Mouse (Mus musculus) forebrain, postnatal 0 days (tissue): ENCODE results near the gene Odaph. TPM values are rescaled to one million over a fixed set of nuclear protein-coding genes. Genes with fewer than 3 reads are reported as not detected.

Source experiments
- ATAC-seq: fragments of 200-750 bp; cut with Nextera tagmentation; 2 replicates; pipeline ENCODE4 v1.8.0; 2017; ENCODE audit warnings: mild to moderate bottlenecking, moderate library complexity
- DNase-seq: peaks from one replicate; pipeline ENCODE4 v3.0.0-alpha.2; 2015
- H3K27ac ChIP-seq: fragments of 300-500 bp; sonication (generic); 2 replicates; pipeline ENCODE4 v1.5.1; 2014; ENCODE audit warnings: low read depth, mild to moderate bottlenecking, antibody characterized with exemption, low read length, moderate library complexity, mixed read lengths
- H3K27me3 ChIP-seq: fragments of 300-500 bp; sonication (generic); 2 replicates; pipeline ENCODE4 v1.6.1; 2014; ENCODE audit warnings: mild to moderate bottlenecking, low read length, mixed read lengths; ENCODE audit not compliant: insufficient read depth
- H3K36me3 ChIP-seq: fragments of 300-500 bp; sonication (generic); 2 replicates; pipeline ENCODE4 v1.6.1; 2014; ENCODE audit warnings: mild to moderate bottlenecking, moderate library complexity; ENCODE audit not compliant: insufficient read depth
- H3K4me1 ChIP-seq: fragments of 300-500 bp; sonication (generic); 2 replicates; pipeline ENCODE4 v1.6.1; 2014; ENCODE audit warnings: antibody characterized with exemption; ENCODE audit not compliant: insufficient read depth
- H3K4me2 ChIP-seq: fragments of 300-500 bp; sonication (generic); 2 replicates; pipeline ENCODE4 v1.6.1; 2014; ENCODE audit warnings: low read depth, mild to moderate bottlenecking, moderate library complexity
- H3K4me3 ChIP-seq: fragments of 300-500 bp; sonication (generic); 2 replicates; pipeline ENCODE4 v1.5.1; 2014; ENCODE audit warnings: low read depth, low read length, mixed read lengths
- H3K9ac ChIP-seq: fragments of 300-500 bp; sonication (generic); 2 replicates; pipeline ENCODE4 v1.6.1; 2014; ENCODE audit warnings: mild to moderate bottlenecking
- H3K9me3 ChIP-seq: fragments of 300-500 bp; sonication (generic); 2 replicates; pipeline ENCODE4 v1.6.1; 2016; ENCODE audit warnings: low read length
- CTCF ChIP-seq: sonication (generic); IDR thresholded peaks from 2 replicates; pipeline ENCODE4 v1.5.1; 2016; ENCODE audit warnings: antibody characterized with exemption, control low read depth, low read depth
- WGBS: fragments of 180-500 bp; shearing (Covaris S2); extraction: QIAGEN DNeasy Blood & Tissue Kit; methylation state at CpG from one replicate; pipeline ENCODE4 v1.1.7; 2014; 5-methylcytosine and 5-hydroxymethylcytosine counted together
- polyA plus RNA-seq: library from polyadenylated mRNA; unstranded; fragments of >200 nt; fragmentation: Nextera tagmentation; extraction: Ambion mirVana; gene quantifications from 2 replicates; pipeline ENCODE4 v1.2.1, GENCODE M21; 2015
- total RNA-seq: library from RNA; depleted of rRNA; stranded (reverse); fragments of >200 nt; gene quantifications from 2 replicates; pipeline ENCODE4 v1.2.3, GENCODE M21; 2014

Gene Odaph
- total and polyA plus RNA-seq, 2 experiments from 2014 or later, result 0.28 to 0.43 TPM

DNA sequence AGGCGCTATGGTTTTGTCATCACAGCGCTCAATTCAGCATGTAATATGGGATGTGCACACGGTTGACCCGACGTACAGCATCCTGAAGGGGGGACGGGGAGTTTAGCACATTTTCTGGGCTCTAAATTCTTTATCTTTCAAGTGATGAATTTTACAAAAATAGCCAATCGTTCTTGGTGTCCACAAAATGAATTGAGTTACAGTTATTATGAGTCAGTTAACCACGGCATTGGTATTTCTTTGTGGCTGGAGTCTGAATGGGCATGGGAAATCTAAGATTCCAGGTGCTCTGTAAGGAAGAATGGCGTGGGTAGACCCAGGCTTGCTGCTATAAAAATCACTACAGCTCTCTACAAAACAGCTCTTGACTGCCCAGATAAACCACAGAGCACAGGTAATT lies 2.0 kb downstream of the Odaph start:
- ATAC-seq (no peak), DNase-seq (no peak)
- Histone ChIP-seq H3K9me3 (no peaks in the 10 kb centered on the region), H3K4me1 (no peaks in the 10 kb centered on the region), H3K27ac (no peak overlapping the region), H3K4me3 (no peak overlapping the region), H3K36me3 (no peaks in the 10 kb centered on the region), H3K27me3 (no peaks in the 10 kb centered on the region), H3K4me2 (no peak overlapping the region), H3K9ac (no peak overlapping the region)
- 82% methylated on average over 9 of the region's 9 CpGs for WGBS
- TF ChIP-seq CTCF, result no peak

- Histone ChIP-seq H3K27ac (no peak overlapping the region), H3K36me3 (no peaks in the 10 kb centered on the region), H3K9me3 (no peaks in the 10 kb centered on the region), H3K9ac (no peak overlapping the region), H3K4me2 (no peak overlapping the region), H3K27me3 (no peaks in the 10 kb centered on the region), H3K4me3 (no peak overlapping the region), H3K4me1 (no peaks in the 10 kb centered on the region)
- no peak for TF ChIP-seq CTCF
- DNase-seq, result no peak
- no peak for ATAC-seq
- 91% methylated on average over 6 of the region's 6 CpGs for WGBS
These were observed 4.1 kb downstream of the Odaph start for GRCm38 (mm10) chr5:91991191-91991937.

DNA sequence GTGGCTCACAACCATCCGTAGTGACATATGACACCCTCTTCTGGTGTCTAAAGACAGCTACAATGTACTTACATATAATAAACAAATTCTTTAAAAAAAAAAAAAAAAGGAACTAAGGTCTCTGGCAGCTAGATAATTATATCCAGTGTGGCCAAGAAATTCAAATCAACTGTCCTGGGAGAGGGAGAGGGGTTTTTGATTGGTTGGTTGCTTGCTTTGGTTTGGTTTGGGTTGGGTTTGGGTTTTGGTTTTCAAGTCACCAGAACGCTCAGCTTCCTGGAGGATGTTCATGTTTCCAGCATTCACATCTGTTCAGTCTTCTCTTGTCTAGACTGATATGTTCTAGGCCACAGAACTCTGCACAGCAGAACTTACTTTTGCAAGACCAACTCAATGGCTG lies 5.8 kb downstream of the Odaph start:
- ATAC-seq (no peak), DNase-seq (no peak)
- Histone ChIP-seq H3K9me3 (no peaks in the 10 kb centered on the region), H3K4me2 (no peak overlapping the region), H3K4me1 (no peaks in the 10 kb centered on the region), H3K27me3 (no peaks in the 10 kb centered on the region), H3K36me3 (no peaks in the 10 kb centered on the region), H3K9ac (no peak overlapping the region), H3K27ac (no peak overlapping the region), H3K4me3 (no peak overlapping the region)
- no peak for TF ChIP-seq CTCF
- WGBS, result 91% methylated on average over 2 of the region's 2 CpGs

DNA sequence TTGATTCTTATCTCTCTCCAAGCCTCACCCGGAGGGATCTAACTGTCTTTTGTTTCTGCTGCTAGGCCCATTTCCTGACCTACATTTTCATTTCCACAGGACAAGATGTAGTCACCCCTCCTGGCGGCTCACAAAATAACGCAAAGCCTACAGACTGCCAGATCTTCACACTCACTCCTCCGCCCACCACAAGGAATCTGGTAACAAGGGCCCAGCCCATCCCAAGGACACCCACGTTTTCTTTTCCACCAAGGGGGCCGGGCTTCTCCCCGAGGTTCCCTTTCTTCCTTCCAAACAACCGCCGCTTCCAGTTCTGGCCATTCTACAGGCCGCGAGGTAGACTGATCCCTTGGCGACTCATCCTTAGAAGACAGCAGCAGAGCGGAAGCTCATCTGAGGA lies 7.3 kb downstream of the Odaph start:
- no peak overlapping the region for H3K4me3 ChIP-seq
- no peak for TF ChIP-seq CTCF
- no peak overlapping the region for H3K27ac ChIP-seq
- ATAC-seq, result no peak
- DNase-seq, result no peak
- no peak overlapping the region for H3K9ac ChIP-seq
- no peaks in the 10 kb centered on the region for H3K36me3 ChIP-seq
- H3K9me3 ChIP-seq, result no peaks in the 10 kb centered on the region
- 60% methylated on average over 13 of the region's 13 CpGs for WGBS
- H3K4me2 ChIP-seq, result no peak overlapping the region
- no peaks in the 10 kb centered on the region for H3K27me3 ChIP-seq
- H3K4me1 ChIP-seq, result no peaks in the 10 kb centered on the region

- Histone ChIP-seq H3K4me1 (no peaks in the 10 kb centered on the region), H3K36me3 (no peaks in the 10 kb centered on the region), H3K27me3 (no peaks in the 10 kb centered on the region), H3K9me3 (no peaks in the 10 kb centered on the region), H3K9ac (no peak overlapping the region), H3K27ac (no peak overlapping the region), H3K4me2 (no peak overlapping the region), H3K4me3 (no peak overlapping the region)
- no peak for TF ChIP-seq CTCF
- ATAC-seq (no peak), DNase-seq (no peak)
- 72% methylated on average over 2 of the region's 2 CpGs for WGBS
These were observed 13.5 kb downstream of the Odaph start for GRCm38 (mm10) chr5:92000770-92001169.

DNA sequence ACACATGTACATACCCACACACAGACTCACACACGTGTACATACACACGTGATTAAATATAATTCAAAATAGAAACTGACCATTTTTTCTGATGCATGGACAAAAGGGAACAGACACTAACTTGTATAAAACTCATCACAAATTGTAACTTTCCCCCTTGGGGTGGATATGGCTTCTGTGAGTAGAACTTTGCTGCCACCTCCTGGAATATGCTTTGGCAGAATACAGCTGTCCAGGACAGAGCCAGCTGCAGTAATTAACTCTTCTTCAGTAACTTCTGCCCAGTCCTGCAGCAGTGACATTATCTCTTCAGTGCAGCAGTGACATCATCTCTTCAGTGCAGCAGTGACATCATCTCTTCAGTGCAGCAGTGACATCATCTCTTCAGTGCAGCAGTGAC lies 15.7 kb downstream of the Odaph start:
- Histone ChIP-seq H3K36me3 (no peaks in the 10 kb centered on the region), H3K4me3 (no peak overlapping the region), H3K9ac (no peak overlapping the region), H3K9me3 (no peaks in the 10 kb centered on the region), H3K27me3 (no peaks in the 10 kb centered on the region), H3K27ac (no peak overlapping the region), H3K4me2 (no peak overlapping the region), H3K4me1 (no peaks in the 10 kb centered on the region)
- WGBS, result 75% methylated on average over 2 of the region's 2 CpGs
- DNase-seq, result peak; percentile 38
- peak; percentile 70 for TF ChIP-seq CTCF
- ATAC-seq, result peak; percentile 70

DNA sequence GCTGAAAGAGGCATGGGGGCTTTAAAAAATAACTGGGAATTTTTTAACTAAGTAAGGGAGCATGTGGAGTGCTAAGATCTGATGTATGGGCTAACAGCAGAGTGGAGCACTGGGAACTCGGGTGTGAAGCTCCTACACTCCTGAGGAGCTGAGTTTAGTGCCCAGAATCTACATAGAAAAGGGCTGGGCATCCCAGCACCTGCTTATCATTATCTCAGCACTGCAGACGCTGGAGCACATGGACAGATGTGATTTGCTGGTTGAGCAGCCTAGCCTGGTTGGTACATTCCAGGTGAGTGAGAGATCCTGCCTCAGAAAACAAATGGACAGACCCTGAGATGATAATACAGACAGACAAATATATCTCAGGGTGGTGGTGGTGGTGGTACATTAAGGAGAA lies 22.6 kb downstream of the Odaph start:
- H3K4me3 ChIP-seq, result no peak overlapping the region
- H3K9ac ChIP-seq, result no peak overlapping the region
- no peak for DNase-seq
- H3K4me2 ChIP-seq, result no peak overlapping the region
- no peak for TF ChIP-seq CTCF
- no peaks in the 10 kb centered on the region for H3K4me1 ChIP-seq
- no peaks in the 10 kb centered on the region for H3K9me3 ChIP-seq
- ATAC-seq, result no peak
- no peaks in the 10 kb centered on the region for H3K27me3 ChIP-seq
- WGBS, result 46% methylated on average over 2 of the region's 2 CpGs
- no peak overlapping the region for H3K27ac ChIP-seq
- H3K36me3 ChIP-seq, result no peaks in the 10 kb centered on the region
